Mouse (Mus musculus) embryonic fibroblast, embryonic 13.5 days (primary cell): Measurements from ENCODE around the gene Mpped1.

ENCODE experiments used
- CTCF ChIP-seq: IDR thresholded peaks from 2 replicates; pipeline ENCODE4 v1.5.1; 2011; ENCODE audit warnings: mild to moderate bottlenecking, control low read depth, low read length, moderate library complexity, borderline replicate concordance; ENCODE audit not compliant: insufficient read depth
- POLR2A ChIP-seq: IDR thresholded peaks from 2 replicates; pipeline ENCODE4 v1.6.1; 2011; ENCODE audit warnings: low read depth, mild to moderate bottlenecking, control low read depth, low read length, moderate library complexity

DNA sequence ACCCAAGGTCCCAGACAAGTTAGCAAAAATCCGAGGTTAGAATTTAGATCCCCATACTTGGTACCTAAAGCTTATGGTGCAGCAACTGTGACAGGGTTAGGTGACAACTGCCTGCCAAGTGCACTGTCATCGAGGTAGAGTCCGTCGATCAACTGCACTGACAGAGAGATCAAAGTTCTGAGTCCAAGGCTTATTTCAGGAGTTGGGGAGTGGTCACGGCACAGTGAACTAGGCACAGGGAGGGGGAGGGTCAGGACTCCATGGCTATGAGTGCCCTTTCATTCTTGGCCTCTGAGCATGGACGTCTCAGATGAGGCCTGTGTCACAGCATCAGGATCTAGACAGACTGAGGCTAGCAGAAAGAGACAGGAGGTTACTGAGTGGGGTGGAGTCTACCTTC lies 1.8 kb upstream of the Mpped1 start:
- TF ChIP-seq CTCF (no peak), POLR2A (no peak)
